Mouse (Mus musculus): ENCODE results near the gene Rps6ka4.

The Rps6ka4 gene

DNA sequence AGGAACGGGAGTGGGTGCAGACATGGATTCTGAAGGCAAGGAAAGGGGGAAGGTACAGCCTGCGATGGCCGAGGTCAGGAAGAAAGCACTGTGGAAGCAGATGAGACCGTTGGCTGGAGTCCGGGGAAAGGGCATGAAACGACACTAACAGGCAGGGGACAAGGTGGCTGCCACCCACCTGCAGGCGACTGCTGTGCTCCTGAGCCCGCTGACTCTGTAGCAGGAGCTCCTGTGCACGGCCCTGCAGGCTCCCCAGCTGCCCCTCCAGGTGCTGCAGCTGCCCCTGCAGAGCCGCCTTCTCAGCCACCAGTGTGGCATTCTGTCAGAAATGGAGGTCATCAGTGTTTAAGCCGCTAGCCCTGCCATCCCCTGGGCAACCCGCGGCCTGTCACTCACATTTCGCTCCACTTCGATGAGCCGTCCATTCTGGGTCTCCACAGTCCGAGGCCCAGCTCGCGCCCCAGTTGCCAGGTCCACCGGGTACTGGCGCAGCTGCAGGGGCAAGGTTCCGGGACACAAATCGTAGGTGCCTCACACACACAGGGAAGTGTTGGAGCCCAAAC is 9.2 kb upstream of the Rps6ka4 start:
- no peak for DNase-seq

DNA sequence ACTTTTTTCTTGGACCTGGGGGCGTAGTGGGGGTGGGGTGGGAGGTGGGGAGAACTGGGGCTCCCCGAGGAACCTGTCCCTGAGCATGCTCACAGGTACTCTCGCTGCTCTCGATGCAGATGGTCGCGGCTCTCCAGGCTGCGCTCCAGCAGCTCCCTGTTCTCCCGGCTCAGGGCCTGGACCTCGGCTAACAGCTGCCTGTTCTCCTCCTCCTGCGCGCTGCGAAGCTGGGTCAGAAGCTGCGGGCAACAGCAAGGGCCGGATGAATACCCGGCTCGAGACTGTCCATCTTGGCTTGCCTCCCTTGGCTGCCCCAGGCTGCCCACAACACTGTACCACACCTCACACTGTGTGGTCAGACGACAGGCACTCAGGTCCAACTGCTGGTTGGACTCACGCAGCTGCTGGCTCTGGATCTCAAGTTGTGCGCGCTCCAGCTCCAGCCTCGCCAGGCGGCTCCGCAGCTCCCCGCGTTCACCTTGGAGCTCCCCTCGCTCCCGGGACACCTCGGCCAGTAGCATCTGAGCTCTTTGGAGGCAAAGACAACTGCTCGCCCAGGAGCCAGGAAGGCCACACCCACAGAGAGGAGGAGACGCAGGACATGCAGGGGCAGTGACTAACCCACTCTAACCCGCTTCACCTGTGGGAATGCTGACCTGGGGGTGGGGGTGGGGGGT is 7.5 kb upstream of the Rps6ka4 start:
- no peak for DNase-seq

DNA sequence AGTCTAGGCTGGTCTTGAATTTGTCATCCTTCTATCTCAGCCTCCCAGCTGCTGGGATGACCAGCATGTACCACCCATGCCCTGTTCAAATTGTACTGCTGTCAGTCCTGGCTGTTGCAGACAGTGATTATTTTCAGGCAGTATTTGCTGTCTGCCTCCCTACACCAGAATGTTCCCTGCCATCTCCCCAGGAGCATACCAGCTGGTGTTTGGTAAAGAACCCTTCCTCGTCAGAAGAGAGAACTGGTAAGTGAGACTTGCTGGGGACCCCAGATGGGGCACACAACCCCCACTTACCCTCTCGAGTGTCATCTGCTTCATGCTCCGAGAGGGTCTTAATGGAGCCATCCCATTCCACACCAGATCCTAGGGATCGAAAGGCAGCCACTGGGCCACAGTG is 5.6 kb upstream of the Rps6ka4 start:
- DNase-seq: no peak

DNA sequence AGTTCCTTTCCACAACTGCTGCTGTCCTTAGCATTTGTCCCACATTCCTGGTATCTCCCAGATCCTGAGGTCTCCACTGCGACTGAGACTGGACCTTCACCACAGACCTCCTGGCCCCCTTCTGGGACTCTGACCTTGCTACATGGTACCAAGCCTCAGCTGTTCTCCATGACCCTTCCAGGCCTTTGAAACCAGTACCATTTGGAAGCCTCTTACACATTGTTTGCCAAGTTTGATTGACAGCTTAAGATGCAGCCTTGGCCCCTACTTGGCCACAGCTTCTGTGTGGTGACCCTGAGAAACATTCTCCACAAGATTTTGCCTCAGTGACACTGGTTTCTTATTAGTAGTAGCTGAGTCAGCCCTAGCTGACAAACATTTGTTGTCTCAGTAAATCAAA is 1.9 kb upstream of the Rps6ka4 start:
- DNase-seq: no peak

DNA sequence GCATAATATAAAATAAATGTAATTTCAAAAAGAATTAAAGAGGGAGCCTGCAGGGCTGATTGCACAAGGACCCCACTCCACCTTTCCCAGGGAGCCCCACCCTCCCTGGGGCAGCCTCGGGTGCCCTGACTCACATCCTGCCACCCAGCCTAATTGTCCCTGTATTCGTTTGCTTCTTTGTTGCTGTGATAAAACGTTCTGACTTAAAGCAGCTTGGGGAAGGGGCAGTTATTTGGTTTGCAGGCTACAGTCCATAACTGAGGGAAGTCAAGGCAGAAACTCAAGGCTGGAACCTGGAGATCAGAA is 809 bp upstream of the Rps6ka4 start:
- DNase-seq: no peak

DNA sequence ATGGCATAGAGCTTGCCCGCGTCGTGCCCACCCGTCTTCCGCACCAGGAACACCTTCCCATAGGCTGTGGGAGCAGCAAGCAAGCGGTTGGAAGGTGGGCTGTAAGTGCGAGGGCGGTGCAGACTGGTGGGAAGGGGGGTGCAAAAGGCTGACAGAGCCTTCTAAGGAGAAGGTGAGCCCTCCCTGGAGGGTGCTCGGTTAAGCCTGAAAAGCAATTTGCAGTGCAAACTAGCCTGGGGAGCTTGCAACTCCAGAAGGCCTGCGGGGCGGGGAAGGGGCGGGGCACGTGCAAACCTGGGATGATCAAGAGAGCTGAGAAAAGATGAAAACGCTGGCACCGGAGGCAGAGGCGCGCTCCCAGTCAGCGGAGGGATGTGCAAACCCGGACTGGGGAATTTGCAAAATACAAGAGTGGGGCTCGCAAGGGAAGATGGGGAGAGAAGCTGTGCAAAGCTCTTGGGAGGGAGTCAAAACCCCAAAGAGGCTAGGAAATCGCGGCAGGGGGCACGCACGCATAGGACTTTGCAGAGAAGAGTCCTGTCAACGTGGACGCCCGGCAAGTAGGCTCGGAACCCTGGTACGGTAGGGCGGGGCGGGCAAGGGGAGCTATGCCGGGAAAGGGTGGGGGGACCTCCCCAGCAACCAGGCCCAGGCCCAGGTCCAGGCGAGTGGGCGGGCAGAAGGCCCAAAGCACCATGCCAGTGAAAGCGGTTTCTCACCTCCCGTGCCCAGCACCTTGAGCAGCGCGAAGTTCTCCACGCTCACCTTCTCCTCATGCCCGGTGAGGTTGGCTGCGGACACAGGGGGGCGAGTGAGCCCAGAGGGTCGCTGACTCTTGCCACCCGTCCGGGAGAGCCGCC is 591 bp downstream of the Rps6ka4 start:
- peak; percentile 51 for DNase-seq

DNA sequence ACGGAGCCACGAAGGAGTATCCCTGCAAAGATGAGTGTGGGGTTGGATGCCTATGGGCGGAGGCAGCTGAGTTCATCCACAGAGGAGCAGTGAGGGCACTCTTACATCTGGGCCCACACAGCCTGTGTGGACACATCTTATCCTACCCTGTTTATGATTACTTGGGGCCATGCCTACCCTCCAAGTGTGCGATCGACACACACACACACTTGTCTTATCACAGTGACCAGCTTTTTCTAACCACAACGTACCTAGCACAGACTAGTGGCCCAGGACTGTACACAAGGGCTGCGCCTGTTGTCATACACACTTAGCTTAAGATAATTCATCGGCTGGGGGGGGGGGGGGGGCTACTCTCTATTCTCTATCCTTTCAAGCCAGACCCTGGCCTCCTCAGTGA is 8.1 kb downstream of the Rps6ka4 start:
- DNase-seq: no peak

DNA sequence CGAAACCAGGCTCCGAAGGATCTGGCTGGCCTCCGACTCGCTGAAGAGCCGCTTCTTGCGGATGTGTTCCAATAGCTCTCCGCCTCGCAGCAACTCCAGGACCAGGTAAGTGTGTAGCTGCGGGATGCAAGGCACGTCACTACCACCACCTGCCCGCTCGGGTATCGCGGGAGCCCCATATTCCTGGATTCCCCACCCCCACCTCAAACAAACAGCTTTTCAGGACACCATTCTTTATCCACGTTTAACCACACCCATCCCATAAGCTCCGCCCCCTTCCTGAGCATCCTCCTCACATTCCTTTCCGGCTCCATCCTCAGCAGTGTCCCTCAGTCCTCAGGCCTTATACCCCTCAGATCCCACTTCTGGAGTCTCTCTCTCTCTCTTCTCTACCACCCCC is 9.1 kb downstream of the Rps6ka4 start:
- DNase-seq: no peak

DNA sequence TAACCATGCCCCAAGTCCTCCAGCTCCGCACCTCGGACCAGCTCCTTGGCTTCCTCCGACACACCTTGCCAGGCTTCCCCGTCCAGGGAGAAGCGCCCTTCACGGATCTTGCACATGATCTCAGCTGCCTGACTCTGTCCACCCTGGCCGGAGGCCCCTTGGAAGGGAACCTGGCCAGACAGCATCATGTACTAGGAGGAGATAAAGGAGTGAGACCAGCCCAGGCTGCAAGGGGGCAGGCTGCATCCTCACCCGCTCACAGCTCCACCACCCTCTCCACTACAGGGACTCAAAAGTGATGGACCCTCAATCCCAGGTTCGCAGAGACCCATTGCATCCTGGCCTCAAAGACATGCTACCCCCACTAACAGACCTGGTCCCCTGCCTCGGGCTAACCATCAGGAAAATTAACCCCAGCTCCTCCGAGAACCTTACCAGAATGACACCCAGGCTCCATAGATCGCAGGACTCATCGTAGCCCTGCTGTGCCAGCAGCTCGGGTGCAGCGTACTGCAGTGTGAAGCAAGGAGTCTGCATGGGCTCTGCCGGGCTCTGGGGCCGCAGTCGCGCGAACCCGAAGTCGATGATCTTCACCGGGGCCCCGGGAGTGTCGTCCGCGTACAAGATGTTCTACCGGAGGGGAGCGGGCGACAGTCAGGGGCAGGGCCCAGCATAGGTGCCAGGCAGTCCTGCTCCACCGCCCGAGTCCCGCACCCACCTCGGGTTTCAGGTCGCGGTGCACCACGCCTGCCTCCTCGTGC is 9.7 kb downstream of the Rps6ka4 start:
- no peak for DNase-seq

DNA sequence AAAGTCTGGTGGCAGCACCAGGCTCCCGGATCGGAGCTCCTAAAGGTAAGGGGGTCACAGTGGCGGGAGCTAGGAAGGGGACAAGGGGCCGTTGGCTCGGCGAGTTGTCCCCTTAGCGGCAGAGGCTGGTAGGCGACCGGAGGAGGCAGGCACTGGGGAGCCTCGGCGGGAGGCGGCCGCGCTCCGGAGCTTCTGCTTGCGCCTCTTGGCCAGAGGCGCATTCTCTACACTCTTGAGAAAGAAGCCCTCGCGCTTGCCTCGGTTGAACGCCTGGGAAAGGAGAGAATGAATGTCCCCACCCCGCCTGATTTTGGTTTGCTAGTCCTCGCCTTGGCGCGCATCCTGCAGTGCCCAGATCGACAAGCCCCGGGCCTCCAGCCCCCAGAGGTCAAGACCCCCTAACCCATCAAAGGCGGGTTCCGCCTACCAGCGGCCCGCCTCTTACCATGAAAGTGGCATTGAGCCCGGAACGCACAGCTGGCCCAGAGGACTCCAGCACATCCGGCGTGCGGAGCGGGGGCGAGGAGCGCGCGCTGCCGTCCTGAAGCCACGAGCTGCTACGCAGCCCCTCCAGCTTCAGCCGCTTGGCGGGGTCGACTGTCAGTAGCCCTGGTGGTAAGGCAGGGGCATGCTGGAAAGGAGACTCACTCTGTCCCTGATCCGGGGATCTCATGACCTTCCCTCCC is 10.4 kb downstream of the Rps6ka4 start:
- no peak for DNase-seq

DNA sequence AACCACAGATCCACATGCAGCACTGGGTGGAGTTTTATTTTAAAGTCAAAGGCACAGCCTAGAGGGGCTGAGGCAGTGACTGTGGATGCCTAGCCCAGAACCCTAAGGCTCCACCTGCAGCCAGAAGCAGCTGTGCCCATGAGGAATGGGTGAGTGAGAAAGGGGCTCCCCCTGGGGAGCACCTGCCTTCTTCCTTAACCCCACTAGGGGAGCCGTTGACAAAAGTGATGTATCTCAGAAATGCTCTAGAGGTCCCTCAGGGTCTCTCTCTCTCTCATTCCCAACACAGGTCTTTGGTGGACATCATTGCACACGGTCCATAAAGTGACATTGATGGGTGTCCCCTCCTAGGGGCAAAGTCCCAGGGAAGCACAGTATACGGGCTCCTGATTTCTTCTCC is 11.4 kb downstream of the Rps6ka4 start:
- peak; percentile 57 for DNase-seq

DNA sequence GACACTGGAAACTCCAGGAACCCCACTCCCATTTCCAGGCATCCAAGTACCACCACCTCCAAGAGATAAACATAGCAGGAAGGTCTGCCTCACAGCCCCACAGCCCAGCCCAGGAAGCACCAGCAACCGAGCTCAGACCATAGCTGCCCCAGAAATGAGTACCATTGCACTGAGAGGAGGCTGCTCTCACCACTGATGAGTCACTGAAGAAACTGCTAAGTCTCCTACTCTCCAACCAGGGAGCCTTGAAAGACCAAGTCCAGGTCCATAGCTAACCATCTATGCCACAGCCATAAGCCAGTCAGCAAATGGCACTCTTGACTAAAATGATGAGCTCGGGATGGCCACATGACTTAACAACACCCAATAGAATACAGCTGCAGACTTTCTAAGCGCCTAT is 13.8 kb downstream of the Rps6ka4 start:
- DNase-seq: no peak

DNA sequence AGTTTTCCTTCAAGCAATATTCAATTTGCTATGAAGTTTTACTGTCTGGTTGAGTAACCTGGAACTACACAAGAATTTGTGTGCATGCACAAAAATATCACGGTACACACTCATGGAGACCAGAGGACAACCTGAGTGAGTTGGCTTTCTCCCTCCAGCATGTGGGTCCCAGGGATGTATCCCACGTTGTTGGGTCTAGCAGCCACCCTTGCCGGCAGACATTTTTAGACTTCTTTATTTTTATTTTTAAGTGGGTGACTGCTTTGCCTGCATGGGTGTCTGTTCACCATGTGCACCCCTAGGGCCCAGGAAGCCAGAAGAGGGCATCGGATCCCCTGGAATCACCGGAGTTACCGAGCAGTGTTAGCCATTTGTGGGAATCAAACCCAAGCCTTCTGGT is 15.1 kb downstream of the Rps6ka4 start:
- no peak for DNase-seq

DNA sequence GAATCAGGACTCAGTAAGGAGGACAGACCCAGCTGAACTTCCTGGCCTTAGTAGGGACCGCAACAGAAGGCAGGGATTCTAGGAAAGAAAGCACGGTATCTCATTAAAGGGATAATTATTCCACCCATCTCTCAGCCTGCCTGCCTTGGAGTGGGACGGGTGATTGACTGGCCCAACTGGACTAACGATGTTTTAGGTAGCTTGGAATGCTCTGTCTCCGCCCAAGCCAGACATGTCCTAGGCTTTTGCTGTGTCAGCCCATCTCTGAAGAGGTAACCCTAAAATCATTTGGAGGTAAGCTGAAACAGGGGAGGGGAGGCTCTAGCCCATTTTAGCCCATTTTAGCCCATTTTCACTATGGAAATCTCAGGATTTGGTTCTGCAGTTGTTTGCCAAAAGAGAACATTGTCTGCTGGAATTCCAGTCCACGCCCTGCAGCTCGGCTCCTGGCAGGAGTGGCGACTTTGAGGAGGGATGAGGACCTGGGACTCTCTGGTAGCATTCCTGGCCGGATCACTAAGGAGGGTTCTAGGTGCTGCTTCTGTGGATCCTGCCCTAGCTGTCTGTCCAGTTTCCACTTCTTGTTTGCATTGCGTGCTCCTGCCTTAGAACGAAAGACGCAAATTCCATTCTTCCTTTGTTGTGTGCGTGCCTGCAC is 19.8 kb downstream of the Rps6ka4 start:
- no peak for DNase-seq

DNA sequence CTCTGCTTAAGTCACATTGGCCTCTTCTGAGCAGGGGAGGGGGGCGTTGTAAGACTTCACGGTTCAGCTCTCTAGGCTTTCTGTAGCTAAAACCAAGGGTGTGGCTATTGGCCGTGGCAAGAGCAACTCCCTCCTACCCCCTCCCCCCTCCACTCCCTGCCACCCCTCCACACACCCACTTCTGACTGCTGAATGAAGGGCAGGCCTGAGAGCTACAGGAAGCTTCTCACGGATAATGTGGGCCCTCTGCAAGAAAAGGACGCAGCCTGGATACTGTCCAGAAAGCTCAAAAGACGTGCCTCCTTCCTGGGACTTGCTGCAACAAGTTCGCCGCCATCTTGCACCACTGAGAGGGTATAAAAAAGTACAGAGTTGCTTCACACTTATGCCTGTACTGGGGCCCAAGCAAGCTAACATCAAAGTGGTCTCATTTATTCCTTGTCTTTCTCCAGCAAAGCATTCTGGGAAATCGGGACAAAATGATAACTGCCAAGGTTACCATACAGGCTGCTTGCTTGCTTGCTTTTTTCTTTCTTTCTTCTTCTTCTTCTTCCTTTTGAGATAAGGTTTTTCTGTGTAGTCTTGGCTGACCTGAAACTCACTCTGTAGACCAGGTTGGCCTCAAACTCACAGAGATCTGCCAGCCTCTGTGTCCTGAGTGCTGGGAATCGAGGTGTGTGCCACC is 21.2 kb downstream of the Rps6ka4 start:
- no peak for DNase-seq

DNA sequence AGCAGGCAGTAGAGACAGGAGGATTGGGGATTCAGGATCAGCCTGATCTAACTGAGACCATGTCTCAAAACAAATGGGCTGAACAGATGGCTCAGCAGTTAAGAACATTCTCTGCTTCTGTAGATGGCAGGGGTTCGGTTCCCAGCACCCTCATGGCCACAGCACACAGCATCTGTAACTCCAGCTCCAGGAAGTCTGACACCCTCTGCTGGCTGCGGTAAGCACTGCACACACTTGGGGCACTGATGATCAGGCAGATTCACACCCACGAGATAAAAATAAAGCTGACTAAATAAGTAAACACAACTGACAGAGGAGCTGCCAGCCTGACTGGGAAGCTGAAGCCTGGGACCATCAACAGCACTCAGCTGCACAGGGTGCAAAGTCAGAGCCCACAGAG is 25.5 kb downstream of the Rps6ka4 start:
- no peak for DNase-seq

DNA sequence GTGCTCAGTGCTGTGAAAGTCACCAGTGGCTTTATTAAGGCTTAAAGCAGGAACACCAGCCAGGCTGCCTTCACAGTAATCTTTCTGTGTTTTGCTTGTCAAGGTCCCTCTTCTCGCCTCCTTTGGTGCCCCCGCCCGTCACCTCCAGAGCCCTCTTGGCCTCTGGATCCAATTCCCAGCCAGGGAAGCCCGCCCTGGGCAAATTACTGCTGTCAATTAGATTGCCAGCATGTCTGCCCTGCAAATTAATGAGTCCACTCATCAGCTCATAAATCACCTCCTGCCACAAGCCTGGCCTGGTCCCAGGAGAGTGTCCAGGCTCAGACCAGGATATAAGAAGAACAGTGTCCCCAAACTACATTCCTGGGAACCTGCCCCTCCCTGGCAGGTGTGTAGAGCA is 26.1 kb downstream of the Rps6ka4 start:
- no peak for DNase-seq
